Mouse (Mus musculus) spleen, postnatal 10 days (tissue): ENCODE measurements around the gene E030030I06Rik.
"Not testable (repeated sequence)": the region's sequence is repeated elsewhere in the genome, so short reads cannot be mapped to it uniquely, and the experiment has no call there.

Experiments used
- DNase-seq, 2 experiments: peaks; one replicate each; pipeline ENCODE4 v3.0.0; 2021 to 2022; ENCODE audit warnings: low spot score in 2 of 2

Gene E030030I06Rik

GRCm38 (mm10) chr10:22149073-22149690, at the start of gene E030030I06Rik:
Gene E030030I06Rik (minus strand): TSS chr10:22149270.
- DNase-seq, result peak; percentile 15 to 30

GRCm38 (mm10) chr10:22191035-22191434, 42.0 kb upstream of the E030030I06Rik start:
- DNase-seq, result not testable (repeated sequence)

- DNase-seq, result not testable (repeated sequence)
Observed at GRCm38 (mm10) chr10:22176515-22176914, 27.4 kb upstream of the E030030I06Rik start.

GRCm38 (mm10) chr10:22174190-22174487, 25.1 kb upstream of the E030030I06Rik start:
- not testable (repeated sequence) for DNase-seq

GRCm38 (mm10) chr10:22173335-22174189, 24.5 kb upstream of the E030030I06Rik start:
- DNase-seq, result not testable (repeated sequence)

GRCm38 (mm10) chr10:22172431-22173334, 23.6 kb upstream of the E030030I06Rik start:
- DNase-seq, result not testable (repeated sequence)

GRCm38 (mm10) chr10:22169116-22169515, 20.0 kb upstream of the E030030I06Rik start:
- DNase-seq, result not testable (repeated sequence)

GRCm38 (mm10) chr10:22167061-22167460, 18.0 kb upstream of the E030030I06Rik start:
- DNase-seq, result not testable (repeated sequence)

GRCm38 (mm10) chr10:22166025-22166424, 17.0 kb upstream of the E030030I06Rik start:
- DNase-seq, result not testable (repeated sequence)

- DNase-seq, result not testable (repeated sequence)
Observed at GRCm38 (mm10) chr10:22165328-22166003, 16.4 kb upstream of the E030030I06Rik start.

- DNase-seq, result peak; percentile 56 to 77
Observed at GRCm38 (mm10) chr10:22163705-22164583, 14.9 kb upstream of the E030030I06Rik start.

- DNase-seq, result not testable (repeated sequence)
Observed at GRCm38 (mm10) chr10:22163279-22163678, 14.2 kb upstream of the E030030I06Rik start.

GRCm38 (mm10) chr10:22159581-22160140, 10.6 kb upstream of the E030030I06Rik start:
- DNase-seq, result no peak

- DNase-seq, result no peak
Observed at GRCm38 (mm10) chr10:22159131-22159561, 10.1 kb upstream of the E030030I06Rik start.

GRCm38 (mm10) chr10:22158310-22158999, 9.4 kb upstream of the E030030I06Rik start, which contains the start of the genes Raet1e and H60b:
Gene Raet1e (plus strand): TSS chr10:22158569.
Gene H60b (plus strand): TSS chr10:22158586.
- peak in 1 of 2 experiments; percentile 43 for DNase-seq

- no peak for DNase-seq
Observed at GRCm38 (mm10) chr10:22154871-22155799, 6.1 kb upstream of the E030030I06Rik start.

GRCm38 (mm10) chr10:22154127-22154526, 5.1 kb upstream of the E030030I06Rik start:
- not testable (repeated sequence) for DNase-seq

GRCm38 (mm10) chr10:22153147-22153690, 4.1 kb upstream of the E030030I06Rik start:
- not testable (repeated sequence) for DNase-seq
